Mouse (Mus musculus) macrophage (primary cell): Measurements from ENCODE around the gene Boc. TPM values are rescaled to one million over a fixed set of nuclear protein-coding genes. Genes with fewer than 3 reads are reported as not detected.

Experiments
- H3K27ac ChIP-seq: fragments of 350-480 bp; formaldehyde crosslinking; 2 replicates; pipeline ENCODE4 v1.9.0; 2021
- H3K36me3 ChIP-seq: fragments of 350-480 bp; formaldehyde crosslinking; 2 replicates; pipeline ENCODE4 v1.9.0; 2021; ENCODE audit errors: inconsistent target
- H3K4me3 ChIP-seq: fragments of 350-480 bp; formaldehyde crosslinking; 2 replicates; pipeline ENCODE4 v1.9.0; 2021; ENCODE audit errors: inconsistent target
- H3K79me2 ChIP-seq: fragments of 350-480 bp; formaldehyde crosslinking; 2 replicates; pipeline ENCODE4 v1.9.0; 2021; ENCODE audit errors: inconsistent target
- WGBS: methylation state at CpG from one replicate; pipeline ENCODE4 v1.1.7; 2026; ENCODE audit warnings: inconsistent platforms; ENCODE audit not compliant: missing documents; 5-methylcytosine and 5-hydroxymethylcytosine counted together
- polyA plus RNA-seq: library from polyadenylated mRNA; stranded (reverse); fragments of 250-400 nt; gene quantifications from 3 replicates; pipeline ENCODE4 v1.2.4, GENCODE M21; 2018; ENCODE audit warnings: inconsistent platforms

Boc gene
- polyA plus RNA-seq, 1 experiment from 2014 or later, result 0.04 TPM

- no peaks in the 10 kb centered on the region for H3K36me3 ChIP-seq
- H3K4me3 ChIP-seq, result no peak overlapping the region
- H3K27ac ChIP-seq, result no peak overlapping the region
- H3K79me2 ChIP-seq, result no peaks in the 10 kb centered on the region
- 85% methylated on average over 10 of the region's 11 CpGs for WGBS
Measured at GRCm38 (mm10) chr16:44527218-44527905, 31.3 kb downstream of the Boc start.

DNA sequence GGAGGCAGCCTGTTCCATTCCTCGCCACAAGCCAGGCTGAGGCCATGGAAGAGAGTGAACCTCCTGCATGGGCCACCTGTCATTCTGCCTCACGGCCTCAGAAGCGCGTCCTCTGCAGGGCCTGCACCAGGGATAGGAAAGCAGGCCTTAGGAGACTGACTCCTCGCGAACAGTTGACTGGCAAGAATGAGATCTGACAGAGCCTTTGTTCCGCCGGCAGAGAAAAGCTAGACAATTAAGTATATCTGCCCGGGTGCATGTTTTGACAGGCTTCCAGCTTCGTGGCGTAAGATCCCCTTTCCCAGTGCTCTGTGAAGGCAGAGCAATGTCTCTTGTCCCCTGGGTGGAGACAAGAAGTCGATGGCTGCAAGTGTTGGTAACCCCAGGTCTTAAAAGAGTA is 32.0 kb downstream of the Boc start:
- WGBS, result 76% methylated on average over 12 of the region's 12 CpGs
- Histone ChIP-seq H3K4me3 (no peak overlapping the region), H3K27ac (no peak overlapping the region), H3K36me3 (no peaks in the 10 kb centered on the region), H3K79me2 (no peaks in the 10 kb centered on the region)

- no peaks in the 10 kb centered on the region for H3K79me2 ChIP-seq
- H3K27ac ChIP-seq, result no peak overlapping the region
- WGBS, result 85% methylated on average over 1 of the region's 1 CpGs
- no peak overlapping the region for H3K4me3 ChIP-seq
- H3K36me3 ChIP-seq, result no peaks in the 10 kb centered on the region
Measured at GRCm38 (mm10) chr16:44526044-44526443, 32.7 kb downstream of the Boc start.

GRCm38 (mm10) chr16:44523595-44523994 is 35.1 kb downstream of the Boc start:
- H3K79me2 ChIP-seq, result no peaks in the 10 kb centered on the region
- 95% methylated on average over 7 of the region's 7 CpGs for WGBS
- no peak overlapping the region for H3K4me3 ChIP-seq
- no peak overlapping the region for H3K27ac ChIP-seq
- H3K36me3 ChIP-seq, result no peaks in the 10 kb centered on the region

GRCm38 (mm10) chr16:44516498-44516897 is 42.2 kb downstream of the Boc start:
- no peaks in the 10 kb centered on the region for H3K36me3 ChIP-seq
- H3K4me3 ChIP-seq, result no peak overlapping the region
- no peak overlapping the region for H3K27ac ChIP-seq
- H3K79me2 ChIP-seq, result no peaks in the 10 kb centered on the region
- WGBS, result 92% methylated on average over 6 of the region's 6 CpGs

GRCm38 (mm10) chr16:44510521-44511213 is 48.0 kb downstream of the Boc start:
- no peaks in the 10 kb centered on the region for H3K36me3 ChIP-seq
- H3K27ac ChIP-seq, result no peak overlapping the region
- no peaks in the 10 kb centered on the region for H3K79me2 ChIP-seq
- WGBS, result 94% methylated on average over 13 of the region's 13 CpGs
- no peak overlapping the region for H3K4me3 ChIP-seq

DNA sequence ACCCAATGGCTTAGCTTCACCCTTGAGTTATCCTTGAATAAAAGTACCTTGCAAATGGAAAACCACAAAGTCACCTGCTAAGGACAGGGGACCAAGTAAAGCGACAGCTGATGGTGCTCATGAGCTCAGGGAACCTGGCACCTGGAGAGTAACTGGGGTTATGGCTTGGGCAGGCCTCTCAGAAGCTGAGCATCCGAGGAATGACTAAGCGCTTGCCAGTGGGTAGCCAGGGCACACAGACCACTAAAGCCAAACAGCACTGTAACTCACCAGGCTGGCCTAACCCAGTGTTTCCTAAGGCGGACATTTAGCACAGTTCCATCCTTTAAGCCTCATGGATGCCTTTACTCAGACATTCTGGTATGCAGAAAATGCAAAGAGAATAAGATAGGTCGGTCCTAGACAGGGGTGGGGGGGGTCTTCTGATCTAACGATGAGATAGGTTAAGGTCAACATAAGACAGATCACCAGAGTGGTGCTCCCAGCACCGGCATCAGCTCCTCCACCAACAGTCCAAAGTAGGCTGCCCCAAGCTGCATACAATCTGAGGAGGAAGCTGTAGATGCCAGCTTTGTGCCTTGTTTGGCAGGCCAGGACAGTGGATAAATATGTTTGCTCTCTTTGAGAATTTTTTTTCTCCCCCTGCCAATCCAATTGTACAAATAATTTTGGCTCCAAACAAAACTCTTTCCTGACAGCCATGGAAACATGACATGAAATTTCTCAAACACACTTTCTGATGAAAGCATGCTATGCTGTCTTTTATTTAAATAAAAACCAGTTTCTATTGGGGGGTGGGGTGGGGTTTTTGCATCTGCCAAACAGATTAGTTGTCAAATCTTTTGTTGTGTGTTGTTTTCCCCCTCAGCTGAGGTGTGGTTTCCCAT is 49.0 kb downstream of the Boc start:
- Histone ChIP-seq H3K79me2 (no peaks in the 10 kb centered on the region), H3K4me3 (no peak overlapping the region), H3K27ac (no peak overlapping the region), H3K36me3 (no peaks in the 10 kb centered on the region)
- WGBS, result 92% methylated on average over 7 of the region's 7 CpGs

GRCm38 (mm10) chr16:44508772-44509171 is 49.9 kb downstream of the Boc start:
- no peaks in the 10 kb centered on the region for H3K36me3 ChIP-seq
- H3K27ac ChIP-seq, result no peak overlapping the region
- 78% methylated on average over 13 of the region's 13 CpGs for WGBS
- no peaks in the 10 kb centered on the region for H3K79me2 ChIP-seq
- no peak overlapping the region for H3K4me3 ChIP-seq

DNA sequence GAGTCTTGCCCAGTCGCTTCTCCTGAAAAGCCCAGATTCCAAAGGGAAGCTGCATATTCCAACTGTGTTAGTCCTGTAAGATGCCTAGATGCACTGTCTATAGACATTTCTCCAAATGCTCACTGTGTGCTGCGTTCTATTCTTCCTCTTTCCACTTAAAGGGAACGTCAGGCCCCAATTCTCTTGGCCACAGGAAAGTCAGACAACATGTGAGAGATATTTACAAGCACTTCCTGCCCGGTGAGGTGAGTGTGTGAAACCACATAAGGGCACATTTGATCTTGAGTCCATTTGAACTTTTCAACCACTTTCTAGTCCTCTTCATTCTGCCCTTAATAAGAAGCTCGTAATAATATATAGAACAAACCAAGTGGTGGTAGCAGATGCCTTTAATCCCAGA is 50.7 kb downstream of the Boc start:
- H3K27ac ChIP-seq, result no peak overlapping the region
- H3K36me3 ChIP-seq, result no peaks in the 10 kb centered on the region
- H3K79me2 ChIP-seq, result no peaks in the 10 kb centered on the region
- 37% methylated on average over 5 of the region's 5 CpGs for WGBS
- H3K4me3 ChIP-seq, result no peak overlapping the region

- 87% methylated on average over 9 of the region's 10 CpGs for WGBS
- no peak overlapping the region for H3K27ac ChIP-seq
- no peaks in the 10 kb centered on the region for H3K79me2 ChIP-seq
- H3K36me3 ChIP-seq, result no peaks in the 10 kb centered on the region
- H3K4me3 ChIP-seq, result no peak overlapping the region
Measured at GRCm38 (mm10) chr16:44507027-44507929, 51.4 kb downstream of the Boc start.

GRCm38 (mm10) chr16:44505243-44505642 is 53.5 kb downstream of the Boc start:
- Histone ChIP-seq H3K79me2 (no peaks in the 10 kb centered on the region), H3K4me3 (no peak overlapping the region), H3K27ac (no peak overlapping the region), H3K36me3 (no peaks in the 10 kb centered on the region)
- 89% methylated on average over 1 of the region's 1 CpGs for WGBS

DNA sequence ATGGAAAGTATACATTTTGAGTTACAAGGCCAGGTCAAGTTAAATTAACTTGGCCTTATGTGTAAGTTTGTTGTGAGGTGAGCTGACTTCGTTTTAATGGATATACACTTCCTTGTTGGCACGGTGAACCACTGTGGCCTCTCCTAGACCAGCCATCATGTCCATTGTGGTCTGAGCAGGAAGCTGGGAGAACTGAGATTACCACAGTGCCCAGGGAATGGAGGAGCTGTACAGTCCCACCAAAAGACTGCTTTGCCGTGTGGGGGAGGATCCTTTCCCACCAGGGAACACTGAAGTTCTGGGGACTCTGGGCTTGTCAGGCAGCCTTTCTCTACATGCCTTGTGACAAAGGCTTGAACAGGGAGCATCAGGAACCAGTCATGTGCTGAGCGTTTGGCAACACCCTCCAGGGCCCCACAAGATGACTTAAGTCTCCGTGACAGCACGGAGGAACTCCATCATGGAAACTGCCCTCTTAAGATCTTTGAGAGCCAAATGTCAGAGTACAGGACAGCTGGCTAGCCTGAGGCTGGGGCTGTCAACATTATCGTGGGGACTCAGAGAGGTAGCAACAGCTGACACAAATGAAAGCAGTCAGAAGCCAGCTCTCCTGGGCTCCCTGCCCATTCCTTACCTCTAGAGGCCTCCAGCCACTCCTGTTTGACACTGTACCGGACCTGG is 55.7 kb downstream of the Boc start:
- Histone ChIP-seq H3K4me3 (no peak overlapping the region), H3K79me2 (no peaks in the 10 kb centered on the region), H3K27ac (no peak overlapping the region), H3K36me3 (no peaks in the 10 kb centered on the region)
- 14% methylated on average over 8 of the region's 8 CpGs for WGBS

DNA sequence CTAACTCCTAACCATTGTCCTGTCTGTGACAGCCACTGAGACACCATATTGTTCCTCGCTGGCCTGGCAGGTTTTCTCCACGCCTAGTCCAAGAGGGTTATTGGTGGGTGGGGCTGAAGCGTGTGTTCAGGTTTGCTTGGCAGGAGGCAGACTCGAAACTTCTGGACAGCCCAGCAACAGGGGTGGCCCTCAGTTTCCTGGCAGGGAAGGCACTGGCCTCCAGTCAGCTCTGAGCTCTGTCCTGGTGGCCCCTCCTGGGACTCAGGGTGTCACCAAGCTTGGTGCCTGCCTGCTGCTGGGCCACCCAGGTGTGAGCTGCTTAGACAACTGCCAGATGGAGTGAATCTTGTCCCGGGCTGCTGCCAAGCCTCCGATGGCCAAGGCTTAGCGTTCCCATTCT is 56.4 kb downstream of the Boc start:
- no peaks in the 10 kb centered on the region for H3K36me3 ChIP-seq
- H3K4me3 ChIP-seq, result no peak overlapping the region
- H3K79me2 ChIP-seq, result no peaks in the 10 kb centered on the region
- H3K27ac ChIP-seq, result no peak overlapping the region
- WGBS, result 84% methylated on average over 7 of the region's 7 CpGs

GRCm38 (mm10) chr16:44501783-44502182 is 56.9 kb downstream of the Boc start:
- 73% methylated on average over 10 of the region's 10 CpGs for WGBS
- H3K79me2 ChIP-seq, result no peaks in the 10 kb centered on the region
- no peak overlapping the region for H3K4me3 ChIP-seq
- H3K36me3 ChIP-seq, result no peaks in the 10 kb centered on the region
- H3K27ac ChIP-seq, result no peak overlapping the region
